Mouse (Mus musculus) monocyte, adult 5-6 weeks (primary cell): ENCODE results near the gene Ttll8. TPM values are rescaled to one million over a fixed set of nuclear protein-coding genes. Genes with fewer than 3 reads are reported as not detected.
A peak's percentile ranks its signal among the peaks of the same experiment; 100 is the strongest.

Source experiments
- ATAC-seq: fragments of 153-309, 156-312 bp; replicated peaks from 2 replicates; pipeline ENCODE4 v1.8.0; 2017; ENCODE audit warnings: mild to moderate bottlenecking; ENCODE audit not compliant: low TSS enrichment, insufficient number of reproducible peaks, severe bottlenecking, poor library complexity, low FRiP score
- total RNA-seq: library from RNA; stranded (forward); fragments of 200-1000, 200-491, 200-594 nt; gene quantifications from 3 replicates; pipeline ENCODE4 v1.2.3, GENCODE M21; 2017

Ttll8 gene
- total RNA-seq, 1 experiment from 2014 or later, result not detected

DNA sequence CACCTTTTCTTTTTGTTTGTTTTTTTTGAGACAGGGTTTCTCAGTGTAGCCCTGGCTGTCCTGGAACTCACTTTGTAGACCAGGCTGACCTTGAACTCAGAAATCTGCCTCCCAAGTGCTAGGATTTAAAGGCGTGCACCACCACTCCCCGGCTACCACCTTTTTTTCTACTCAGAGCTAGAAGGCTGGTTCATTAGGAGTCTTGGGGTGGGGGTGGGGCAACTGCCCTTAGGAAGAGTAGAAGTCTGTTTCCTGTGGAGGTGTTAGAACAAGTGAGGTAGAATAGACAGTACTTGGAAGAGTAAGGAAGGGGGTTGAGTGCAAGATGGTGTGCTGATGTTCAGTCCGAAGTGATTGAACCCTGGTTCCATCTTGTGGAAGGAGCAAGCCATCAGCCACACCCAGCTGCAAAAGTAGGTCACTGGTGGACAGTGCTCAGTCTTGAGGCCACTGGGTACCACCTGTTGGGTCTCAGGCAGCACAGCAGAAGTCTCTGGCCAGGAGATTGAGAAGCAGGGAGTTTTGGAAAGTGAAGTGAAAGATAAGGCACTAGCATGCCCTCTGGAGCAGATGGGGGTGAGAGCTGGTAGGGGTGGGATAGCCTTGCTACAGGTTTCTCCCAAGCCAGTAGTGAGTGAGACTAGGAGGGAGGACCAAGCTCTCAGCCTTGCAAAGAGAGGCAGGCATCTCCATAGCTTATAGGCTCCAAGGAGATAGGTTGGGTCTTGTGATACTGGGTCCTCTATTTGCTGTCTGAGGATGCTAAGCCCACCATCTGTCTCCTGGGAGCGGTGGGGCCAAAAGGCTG, 88.1 kb downstream of the Ttll8 start:
- ATAC-seq, result no peak

- no peak for ATAC-seq
These were observed 89.2 kb downstream of the Ttll8 start for GRCm38 (mm10) chr15:88865061-88865460.

DNA sequence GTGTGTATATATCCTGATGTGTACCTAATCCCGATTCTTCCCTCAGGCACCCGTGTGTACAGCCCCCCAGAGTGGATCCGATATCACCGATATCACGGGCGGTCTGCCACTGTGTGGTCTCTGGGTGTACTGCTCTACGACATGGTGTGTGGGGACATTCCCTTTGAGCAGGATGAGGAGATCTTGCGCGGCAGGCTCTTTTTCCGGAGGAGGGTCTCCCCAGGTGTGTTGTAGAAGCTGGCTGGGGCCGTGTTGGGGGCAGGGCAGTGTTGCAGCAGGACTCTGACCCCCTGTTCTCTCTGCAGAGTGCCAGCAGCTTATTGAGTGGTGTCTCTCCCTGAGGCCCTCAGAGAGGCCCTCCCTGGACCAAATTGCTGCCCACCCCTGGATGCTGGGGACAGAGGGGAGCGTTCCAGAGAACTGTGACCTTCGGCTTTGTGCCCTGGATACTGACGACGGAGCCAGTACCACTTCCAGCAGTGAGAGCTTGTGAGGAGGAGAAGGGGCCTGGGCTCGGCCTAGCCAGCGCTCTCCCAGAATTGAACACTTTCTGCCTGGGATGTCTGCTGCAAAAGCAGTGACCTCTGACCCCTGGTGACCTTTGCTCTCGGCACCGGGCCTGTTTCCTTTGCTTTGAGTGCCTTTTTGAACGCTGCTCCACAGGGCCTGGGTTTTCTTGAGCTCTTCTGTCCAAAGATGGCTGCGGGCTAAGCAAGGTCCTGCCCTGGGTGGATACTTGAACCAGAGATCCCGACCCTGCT, 89.8 kb downstream of the Ttll8 start:
- no peak for ATAC-seq

DNA sequence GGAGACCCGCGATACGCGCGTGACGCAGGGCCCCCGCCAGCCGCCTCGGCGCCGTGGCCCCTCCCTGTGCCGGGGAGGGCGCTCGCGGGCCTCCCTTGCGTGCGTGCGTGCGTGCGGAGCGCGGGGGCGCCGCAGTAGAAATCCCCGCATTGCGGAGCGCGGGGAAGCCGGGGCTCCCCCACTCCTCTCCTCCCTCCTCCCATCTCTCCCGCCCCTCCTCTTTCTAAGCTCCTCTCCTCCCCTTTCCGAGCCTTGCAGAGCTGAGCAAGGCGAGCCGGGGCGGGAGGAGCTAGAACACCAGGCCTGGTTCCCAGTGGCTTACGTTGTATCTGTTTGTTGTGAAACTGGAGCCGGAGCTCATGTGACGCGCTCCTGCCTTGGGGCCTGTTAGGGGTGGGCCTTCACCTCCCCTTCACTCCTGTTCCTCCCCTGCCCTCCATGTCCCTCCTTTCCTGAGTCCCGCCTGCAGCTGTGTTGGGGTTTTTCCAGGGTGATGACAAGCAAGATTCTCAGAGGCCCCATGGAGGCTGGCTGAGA, 90.5 kb downstream of the Ttll8 start:
- ATAC-seq, result peak; percentile 53

- no peak for ATAC-seq
These were observed 91.1 kb downstream of the Ttll8 start for GRCm38 (mm10) chr15:88862881-88863694.

DNA sequence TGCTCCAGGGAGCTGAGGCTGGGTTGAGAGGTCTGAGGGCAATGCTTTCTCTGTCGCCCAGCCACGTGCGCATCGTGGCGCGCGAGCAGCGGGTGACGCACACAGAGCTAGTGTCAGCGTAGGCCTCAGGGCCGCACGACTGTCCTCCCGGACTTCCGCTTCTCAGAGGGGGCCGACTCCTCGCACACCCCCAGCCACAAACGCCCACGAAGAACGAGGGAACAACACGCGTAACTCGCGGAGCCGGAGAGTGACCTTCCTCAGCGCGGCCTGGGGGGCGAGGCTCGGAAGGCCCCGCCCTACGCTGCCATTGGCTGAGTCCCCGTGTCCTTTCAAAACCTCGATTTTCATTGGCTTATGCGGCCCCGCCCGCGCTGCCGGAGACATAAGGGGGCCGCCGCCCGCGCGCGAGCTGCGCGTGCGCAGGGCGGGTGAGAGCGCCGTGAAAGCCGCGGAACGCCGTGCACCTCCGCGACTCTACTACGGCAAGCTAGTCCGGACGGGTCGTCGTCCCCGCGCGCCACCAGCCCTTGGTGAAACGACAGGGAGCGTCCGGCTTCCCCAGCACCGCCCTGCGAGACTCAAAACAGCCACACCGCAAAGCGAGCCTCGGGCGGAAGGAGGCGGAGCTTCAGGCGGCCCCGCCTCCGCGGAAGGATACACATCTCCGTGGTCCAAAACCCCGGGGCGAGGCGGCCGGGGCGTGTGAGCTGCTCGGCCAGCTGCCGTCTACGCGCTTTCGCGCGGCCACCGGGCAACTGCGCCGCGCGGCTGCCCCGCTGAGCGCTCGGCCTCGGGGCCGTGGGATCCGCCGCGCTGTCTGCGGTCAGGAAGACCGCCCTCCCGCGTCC, 92.2 kb downstream of the Ttll8 start, which contains the start of gene Pim3:
TSS of gene Pim3 (plus strand) at position 415 of the 851 bp plus-strand sequence.
- peak; percentile 84 for ATAC-seq

- ATAC-seq, result no peak
These were observed 93.4 kb downstream of the Ttll8 start for GRCm38 (mm10) chr15:88860781-88861180.

DNA sequence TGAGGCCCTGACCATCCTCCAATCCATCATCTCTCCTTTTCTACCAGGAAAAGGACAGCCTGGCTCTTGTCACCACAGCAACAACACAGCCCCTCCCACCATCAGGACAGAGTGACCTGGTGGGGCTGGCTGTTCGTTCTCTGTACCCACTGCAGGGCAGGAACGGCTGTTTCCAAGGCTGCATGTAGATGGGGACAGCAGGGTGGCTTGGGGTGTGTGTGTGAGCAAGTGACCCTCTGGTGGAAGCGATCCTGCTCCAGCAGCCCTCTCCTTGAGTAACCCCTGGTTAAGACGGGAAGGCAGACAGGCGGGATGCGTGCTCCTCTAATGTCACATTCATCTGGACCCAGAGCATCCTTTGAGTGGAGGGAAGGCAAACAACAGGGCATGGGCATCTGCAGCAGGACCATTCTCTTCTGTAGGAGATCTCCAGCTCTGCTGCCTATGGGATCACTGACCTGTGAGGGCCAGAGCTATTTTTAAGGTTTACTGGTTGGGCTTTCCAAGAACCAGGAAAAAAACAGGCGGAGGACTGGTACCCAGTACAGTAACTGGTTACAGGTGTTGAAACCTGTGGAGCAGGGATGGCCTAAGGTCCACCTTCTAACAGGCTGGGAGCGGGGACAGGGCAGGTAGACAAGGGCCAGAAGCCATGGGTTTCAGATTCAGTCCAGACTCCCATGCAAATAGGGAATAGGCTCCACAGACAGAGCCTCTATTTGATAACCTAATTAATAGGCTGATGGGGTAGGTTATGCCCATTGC, 94.8 kb downstream of the Ttll8 start:
- ATAC-seq, result no peak

DNA sequence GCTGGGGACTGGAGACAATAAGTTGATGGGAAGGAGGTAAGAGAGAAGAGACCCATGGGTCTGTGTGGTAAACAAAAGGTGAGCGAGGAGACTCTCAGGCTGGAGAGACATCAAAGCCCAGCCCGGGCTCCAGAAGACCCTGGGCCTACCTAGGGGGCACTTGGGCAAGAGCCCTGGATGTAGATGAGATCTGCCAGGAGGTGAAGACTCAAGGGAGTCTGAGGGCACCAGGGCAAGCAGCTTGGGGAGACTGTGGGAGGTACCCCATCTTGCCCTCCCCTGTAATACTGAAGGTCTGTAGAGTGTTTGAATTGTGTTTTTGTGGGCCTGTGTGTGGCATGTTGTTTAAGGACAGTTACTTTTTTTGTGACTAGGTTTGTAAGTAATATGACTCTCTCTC, 95.5 kb downstream of the Ttll8 start:
- no peak for ATAC-seq

DNA sequence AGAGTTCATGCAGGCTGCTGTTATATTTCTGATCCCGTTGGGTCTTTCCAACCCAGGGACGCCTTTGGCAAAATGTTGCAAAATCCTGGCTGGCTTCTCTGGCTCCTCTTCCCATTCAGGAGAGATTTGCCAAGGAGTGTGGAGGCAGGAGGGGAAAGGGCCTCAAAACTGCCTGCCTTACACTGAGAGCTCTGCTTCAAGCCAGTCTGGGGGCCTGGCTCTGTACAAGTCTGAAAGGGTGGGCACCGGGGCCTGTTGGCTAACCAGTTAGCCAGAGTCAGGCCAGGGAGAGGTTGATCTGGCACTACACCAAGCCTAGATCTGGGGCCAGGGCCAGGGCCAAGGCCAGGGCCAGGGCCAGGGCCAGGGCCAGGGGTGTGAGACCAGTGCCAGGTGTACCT, 96.1 kb downstream of the Ttll8 start:
- no peak for ATAC-seq

- ATAC-seq, result no peak
These were observed 96.9 kb downstream of the Ttll8 start for GRCm38 (mm10) chr15:88857361-88857760.

DNA sequence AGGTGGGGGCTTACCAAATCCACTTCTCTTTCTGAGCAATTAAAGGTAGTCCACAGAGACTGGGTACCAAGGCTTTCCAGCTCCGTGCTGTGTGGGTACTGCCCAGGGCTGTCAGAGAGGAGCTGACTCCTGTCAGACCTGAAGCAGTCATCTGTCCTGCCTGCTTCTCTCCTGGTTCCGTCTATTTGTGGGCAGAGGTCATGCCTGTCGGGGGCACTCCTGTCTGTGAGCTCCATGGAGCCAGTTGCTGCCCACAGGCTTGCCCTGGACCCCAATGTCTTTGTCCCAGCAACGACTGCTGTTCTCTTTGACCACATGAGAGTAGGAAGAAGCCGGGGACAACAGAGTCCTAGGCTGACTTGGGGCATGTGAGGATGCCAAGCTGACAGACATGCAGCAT, 97.6 kb downstream of the Ttll8 start:
- no peak for ATAC-seq

- no peak for ATAC-seq
These were observed 98.3 kb downstream of the Ttll8 start for GRCm38 (mm10) chr15:88855896-88856417.

DNA sequence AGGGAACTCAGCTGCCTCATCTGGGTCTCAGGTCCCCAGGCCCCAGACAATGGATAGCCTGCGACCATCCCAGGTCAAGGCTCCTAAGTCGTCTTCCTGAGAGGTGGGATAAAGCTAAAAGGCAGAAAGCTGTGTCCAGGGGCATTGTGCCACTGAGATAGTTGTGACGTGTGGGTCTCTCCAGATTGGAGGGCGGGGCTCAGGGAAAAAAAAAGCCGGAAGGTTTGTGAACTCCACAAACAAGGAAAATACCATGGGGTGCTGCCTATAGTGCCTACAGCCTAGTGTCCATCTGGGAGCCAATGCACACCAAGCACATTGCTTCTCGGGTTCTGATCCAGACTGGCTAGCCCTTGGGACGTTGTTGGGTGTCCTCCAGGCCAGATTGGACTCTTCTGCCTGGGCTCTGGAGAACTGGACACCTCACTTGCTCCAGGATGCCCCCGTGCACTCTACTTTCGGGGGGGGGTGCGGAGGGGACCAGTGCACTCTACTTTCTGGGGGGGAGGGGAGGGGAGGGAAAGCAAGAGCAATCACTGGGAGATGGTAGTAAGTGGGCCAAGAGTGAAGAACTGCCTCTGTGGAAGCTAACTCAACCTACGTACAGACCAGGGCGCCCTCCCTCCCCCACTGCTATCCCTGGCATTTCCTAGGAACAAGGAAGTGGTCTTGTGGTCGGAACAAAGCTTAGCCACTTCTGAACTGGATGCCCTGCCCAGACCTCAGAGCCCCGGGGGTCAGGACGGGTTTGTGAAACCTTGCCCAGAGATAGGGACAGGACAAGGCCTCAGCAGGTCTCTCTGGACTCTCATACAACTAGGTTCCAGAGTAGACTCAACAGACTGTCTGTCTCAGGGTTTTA, 99.0 kb downstream of the Ttll8 start:
- ATAC-seq, result no peak

DNA sequence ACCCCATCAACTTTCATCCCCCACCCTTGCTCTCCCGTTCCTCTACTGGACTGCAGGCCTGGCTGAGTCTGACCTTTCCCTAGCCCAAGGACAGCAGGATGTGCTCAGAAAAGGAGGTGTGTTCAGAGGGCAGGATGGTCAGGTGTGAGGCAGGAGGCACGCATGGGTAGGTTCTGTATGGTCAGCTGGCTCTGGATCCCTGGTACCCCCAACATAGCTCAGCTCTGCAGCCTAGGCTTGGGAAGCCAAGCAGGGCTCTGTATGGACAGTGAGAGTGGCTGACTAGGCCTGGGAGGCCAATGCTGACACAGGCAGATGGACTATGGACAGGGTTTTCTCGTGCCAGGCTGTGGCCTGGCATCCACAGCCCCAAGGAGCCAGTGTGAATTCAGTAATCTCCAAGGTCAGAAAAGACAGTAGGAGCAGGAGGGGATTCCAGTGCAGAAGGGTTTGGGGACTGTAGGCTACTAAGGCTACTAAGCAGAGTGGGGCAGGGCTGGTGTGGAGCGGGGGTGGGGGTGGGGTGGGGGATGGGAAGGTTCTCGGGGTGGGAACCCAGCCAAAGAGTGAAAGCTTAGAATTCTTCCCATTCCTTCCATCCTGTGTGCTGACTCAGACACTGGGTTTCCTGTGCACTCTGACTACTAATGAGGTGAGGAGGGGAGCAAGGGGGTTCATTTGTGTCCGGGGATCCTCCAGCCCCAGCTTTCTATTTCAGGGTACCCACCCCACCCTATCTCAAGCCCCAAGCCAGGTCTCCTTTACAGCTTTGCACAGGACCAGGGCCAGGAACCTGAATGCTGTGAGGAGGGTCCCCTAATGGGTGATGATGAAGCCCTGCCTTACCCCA, 99.9 kb downstream of the Ttll8 start:
- no peak for ATAC-seq

- ATAC-seq, result no peak
These were observed 101.1 kb downstream of the Ttll8 start for GRCm38 (mm10) chr15:88853106-88853505.
